ENCODE assay signal across 14 mouse cellular contexts in the genomic region with DNA sequence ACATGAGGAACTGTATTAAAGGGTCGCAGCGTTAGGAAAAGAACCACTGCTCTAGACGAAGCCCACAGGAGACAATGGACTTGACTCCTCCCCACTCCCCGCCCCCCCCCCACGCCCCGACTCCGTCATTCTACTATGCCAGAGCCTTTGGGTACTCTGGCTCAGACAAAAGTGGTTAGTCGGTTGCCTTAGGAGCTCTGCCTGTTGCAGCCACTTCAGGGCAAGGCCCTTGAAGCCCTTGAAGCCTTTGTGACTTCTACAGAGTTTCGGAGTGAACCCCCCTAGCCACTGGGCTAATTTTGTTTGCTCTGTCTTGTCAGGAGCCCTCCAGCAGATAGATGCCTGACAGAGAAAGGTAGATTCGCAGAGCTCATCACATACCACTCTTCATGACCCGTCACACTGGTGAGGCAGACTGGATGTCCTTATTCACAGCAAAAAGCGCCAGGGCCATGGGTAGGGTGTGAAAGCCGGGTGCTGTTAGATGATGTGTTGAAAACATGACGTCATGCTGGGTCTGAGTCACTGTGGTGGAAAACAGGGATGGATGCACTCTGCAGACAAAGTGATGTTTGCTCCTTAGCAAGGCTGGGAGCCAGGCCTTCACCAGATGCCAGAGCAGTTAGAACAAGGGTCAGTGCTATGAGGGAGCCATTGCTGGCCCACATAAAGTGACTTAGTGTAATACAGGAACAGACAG. TPM values are rescaled to one million over a fixed set of nuclear protein-coding genes. Genes with fewer than 3 reads are reported as not detected.
DNase-seq lines count a peak whose midpoint lies in the region; ATAC-seq and TF ChIP-seq lines count a peak whose summit lies in the region.
"Had no signal": no experiment of that assay in that cellular context is flagged by ENCODE, and none has a peak within 500 bp of the region (broad histone marks: within the 10 kb centered on the region; RNA-seq: fewer than 3 reads in every experiment).

No protein-coding gene starts in this region.

- H3K27me3 ChIP-seq in forebrain, embryonic 14.5 days (replicated peaks; ENCODE audit: control insufficient read depth, insufficient read depth, low read length): no peaks in the 10 kb centered on the region
- no peaks in the 10 kb centered on the region for H3K27me3 ChIP-seq in forebrain, embryonic 12.5 days
- H3K27me3 ChIP-seq in heart, embryonic 14.5 days (ENCODE audit: control insufficient read depth, insufficient read depth, low read length): no peaks in the 10 kb centered on the region
- no peaks in the 10 kb centered on the region for H3K27me3 ChIP-seq in stomach, postnatal 0 days (ENCODE audit: control insufficient read depth, insufficient read depth, low read length)

- H3K27ac ChIP-seq in forebrain, embryonic 14.5 days (ENCODE audit: low read depth, low read length): no peak overlapping the region
- no peak overlapping the region for H3K27ac ChIP-seq in forebrain, embryonic 12.5 days
- H3K27ac ChIP-seq in heart, embryonic 14.5 days (replicated peaks in 1 of 2; ENCODE audit: control insufficient read depth in 1 of 2, insufficient read depth in 1 of 2, low read depth in 2 of 2, low read length in 2 of 2): peak overlapping the region; percentile 46 to 66
- no peak overlapping the region for H3K27ac ChIP-seq in stomach, postnatal 0 days (replicated peaks)
- H3K27ac ChIP-seq: liver, embryonic 14.5 days had no signal

- TF ChIP-seq CTCF in stomach, postnatal 0 days (IDR thresholded peaks at IDR 0.05; ENCODE audit: low read depth): no peak

- WGBS in forebrain, embryonic 14.5 days: 61% methylated on average over 14 of the region's 14 CpGs
- WGBS in forebrain, embryonic 12.5 days: 62% methylated on average over 14 of the region's 14 CpGs
- 24% methylated on average over 14 of the region's 14 CpGs for WGBS in heart, embryonic 14.5 days
- 59% methylated on average over 14 of the region's 14 CpGs for WGBS in stomach, postnatal 0 days

- H3K4me2 ChIP-seq in forebrain, embryonic 14.5 days (ENCODE audit: low read length): no peak overlapping the region
- no peak overlapping the region for H3K4me2 ChIP-seq in forebrain, embryonic 12.5 days
- H3K4me2 ChIP-seq in heart, embryonic 14.5 days (ENCODE audit: low read length): no peak overlapping the region
- no peak overlapping the region for H3K4me2 ChIP-seq in stomach, postnatal 0 days (replicated peaks; ENCODE audit: low read depth)

- no peaks in the 10 kb centered on the region for H3K36me3 ChIP-seq in forebrain, embryonic 14.5 days (ENCODE audit: control insufficient read depth, insufficient read depth, low read length)
- H3K36me3 ChIP-seq in forebrain, embryonic 12.5 days (replicated peaks): no peaks in the 10 kb centered on the region
- no peaks in the 10 kb centered on the region for H3K36me3 ChIP-seq in heart, embryonic 14.5 days (ENCODE audit: control insufficient read depth, insufficient read depth, low read length)
- H3K36me3 ChIP-seq in stomach, postnatal 0 days (ENCODE audit: control insufficient read depth, insufficient read depth, low read length): no peaks in the 10 kb centered on the region

- no peak for DNase-seq in forebrain, embryonic 14.5 days (ENCODE audit: low spot score)
- DNase-seq in lung, postnatal 25 days (ENCODE audit: low spot score): peak; percentile 21
- no peak for DNase-seq in lung, postnatal 4 days
- DNase-seq in stomach, postnatal 0 days (ENCODE audit: low spot score): peak; percentile 33
- no peak for DNase-seq in thymus, postnatal 14 days
- DNase-seq: cerebellum, adult 8-10 months; kidney, adult 2 months; left cerebral cortex, postnatal 4 days; thymus, adult 18-20 months had no signal

- no peaks in the 10 kb centered on the region for H3K4me1 ChIP-seq in forebrain, embryonic 14.5 days (ENCODE audit: control insufficient read depth, insufficient read depth, low read length)
- no peaks in the 10 kb centered on the region for H3K4me1 ChIP-seq in forebrain, embryonic 12.5 days
- H3K4me1 ChIP-seq in heart, embryonic 14.5 days (ENCODE audit: control insufficient read depth in 2 of 2, insufficient read depth in 2 of 2, low read length in 2 of 2): peaks cover 10 to 13% of the 10 kb centered on the region in 2 experiments
- H3K4me1 ChIP-seq in stomach, postnatal 0 days (replicated peaks; ENCODE audit: control insufficient read depth, insufficient read depth): no peaks in the 10 kb centered on the region

- 0 out of 2 replicates have a peak, but pooled peaks have one; percentile 29 for ATAC-seq in forebrain, embryonic 14.5 days
- no peak for ATAC-seq in forebrain, embryonic 12.5 days (ENCODE audit: low FRiP score)
- ATAC-seq in heart, embryonic 14.5 days (ENCODE audit: insufficient number of reproducible peaks, insufficient read depth, low FRiP score, low read depth): peak; percentile 85
- peak; percentile 56; the same call in 1 of the 2 replicates for ATAC-seq in stomach, postnatal 0 days (ENCODE audit: low FRiP score, low TSS enrichment)
- no peak for ATAC-seq in erythroblast, adult 5-6 weeks (replicated peaks; ENCODE audit: low FRiP score, poor library complexity, severe bottlenecking)

- H3K9ac ChIP-seq in forebrain, embryonic 14.5 days (ENCODE audit: low read length): no peak overlapping the region
- H3K9ac ChIP-seq in forebrain, embryonic 12.5 days: no peak overlapping the region
- no peak overlapping the region for H3K9ac ChIP-seq in heart, embryonic 14.5 days (ENCODE audit: low read length)
- no peak overlapping the region for H3K9ac ChIP-seq in stomach, postnatal 0 days (ENCODE audit: low read length)
- H3K9ac ChIP-seq: liver, embryonic 14.5 days had no signal

- no peak for TF ChIP-seq EP300 in stomach, postnatal 0 days (optimal IDR thresholded peaks at IDR 0.05)

- no peak overlapping the region for H3K4me3 ChIP-seq in forebrain, embryonic 14.5 days (ENCODE audit: low read depth, low read length)
- H3K4me3 ChIP-seq in forebrain, embryonic 12.5 days (replicated peaks): no peak overlapping the region
- H3K4me3 ChIP-seq in heart, embryonic 14.5 days (ENCODE audit: control insufficient read depth in 1 of 2, insufficient read depth in 1 of 2, low read depth in 1 of 2, low read length in 2 of 2): no peak overlapping the region
- no peak overlapping the region for H3K4me3 ChIP-seq in stomach, postnatal 0 days (ENCODE audit: low read depth, low read length)

- H3K9me3 ChIP-seq in forebrain, embryonic 14.5 days (replicated peaks; ENCODE audit: control insufficient read depth, low read length): no peaks in the 10 kb centered on the region
- H3K9me3 ChIP-seq in forebrain, embryonic 12.5 days: no peaks in the 10 kb centered on the region
- H3K9me3 ChIP-seq in heart, embryonic 14.5 days (ENCODE audit: control insufficient read depth, low read length): no peaks in the 10 kb centered on the region
- H3K9me3 ChIP-seq in stomach, postnatal 0 days (ENCODE audit: control insufficient read depth, low read length): no peaks in the 10 kb centered on the region

RNA-seq across cellular contexts. Expression of gene Lypd6b, which starts 10.1 kb away (rescaled TPM):
- 8.7 and 10.7 TPM in 2 replicates for polyA plus RNA-seq in forebrain, embryonic 14.5 days (2014; fragmentation: Nextera tagmentation; extraction: Ambion mirVana)
- polyA plus RNA-seq in forebrain, embryonic 12.5 days (2016; fragmentation: Nextera tagmentation; extraction: Ambion mirVana): 1.6 and 2.3 TPM in 2 replicates
- 2.3 TPM in 2 replicates for polyA plus RNA-seq in heart, embryonic 14.5 days (2014; fragmentation: Nextera tagmentation; extraction: Ambion mirVana)
- 31.2 and 31.8 TPM in 2 replicates for polyA plus RNA-seq in stomach, postnatal 0 days (2015; fragmentation: Nextera tagmentation; extraction: Ambion mirVana)
- not detected in 2 replicates for total RNA-seq in erythroblast, adult 5-6 weeks (2015; ENCODE audit: low replicate concordance)
- total RNA-seq in erythroblast, adult 5-6 weeks (2017; ENCODE audit: low replicate concordance): not detected in 2 replicates
- total RNA-seq: megakaryocyte-erythroid progenitor cell, adult 5-6 weeks had no signal

Comparison
In these comparisons a context has a peak if more than half of its experiments do, and no peak if none do; other contexts are left out.
1. ATAC-seq: peak in forebrain, embryonic 14.5 days (single experiment), heart, embryonic 14.5 days (single experiment) and stomach, postnatal 0 days (single experiment); none in forebrain, embryonic 12.5 days (single experiment) and erythroblast, adult 5-6 weeks (single experiment).
2. DNase-seq: peak in lung, postnatal 25 days (single experiment) and stomach, postnatal 0 days (single experiment); none in forebrain, embryonic 14.5 days (single experiment), lung, postnatal 4 days (0 of 2) and thymus, postnatal 14 days (single experiment).
3. H3K27ac ChIP-seq: peak in heart, embryonic 14.5 days (2 of 2); none in forebrain, embryonic 14.5 days (single experiment), forebrain, embryonic 12.5 days (single experiment) and stomach, postnatal 0 days (single experiment).